Mouse (Mus musculus) effector memory CD4-positive, alpha-beta T cell, adult 7 months (primary cell): ENCODE measurements around the gene Tmem223. TPM values are rescaled to one million over a fixed set of nuclear protein-coding genes. Genes with fewer than 3 reads are reported as not detected.

Experiments used
- polyA plus RNA-seq: library from polyadenylated mRNA; unstranded; fragments of 100-300 nt; shearing (Covaris generic); gene quantifications from one replicate; pipeline ENCODE4 v1.2.1, GENCODE M21; 2017

Gene Tmem223
- 38.6 TPM for polyA plus RNA-seq

DNA sequence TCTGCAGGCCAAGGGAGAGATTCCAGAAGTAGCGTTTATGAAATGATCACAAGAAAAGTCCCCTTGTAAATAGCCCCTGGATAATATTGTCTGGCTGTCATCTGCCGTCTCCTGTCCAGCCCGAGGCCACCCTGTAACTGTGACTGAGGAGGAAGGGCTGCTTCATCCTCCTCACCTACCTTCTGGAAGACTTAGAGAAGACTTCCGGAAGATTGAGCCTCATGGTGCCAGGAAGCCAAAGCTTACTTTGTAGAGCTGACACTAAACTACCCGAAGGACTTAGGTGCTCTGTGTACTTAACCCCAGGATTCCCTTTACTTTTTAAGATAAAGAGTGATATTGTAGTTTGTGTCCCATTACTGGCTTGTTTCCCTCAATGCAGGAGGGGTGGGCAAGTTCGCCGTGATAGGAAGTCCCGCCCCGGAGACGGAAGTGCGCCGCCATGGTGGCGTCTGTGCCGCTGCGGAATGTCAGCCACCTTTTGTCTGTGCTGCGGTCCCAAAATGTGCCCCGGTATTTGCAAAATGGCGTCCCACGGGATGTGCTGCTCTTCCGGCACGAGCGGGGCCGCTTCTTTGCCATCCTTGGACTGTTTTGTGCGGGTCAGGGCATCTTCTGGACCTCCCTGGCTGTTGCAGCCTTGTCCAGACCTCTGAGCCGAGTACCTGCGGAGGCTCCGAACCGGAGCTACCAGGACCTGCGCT is at the start of gene Tmem223:
Gene Tmem223 (plus strand): TSS at position 430 of the 704 bp plus-strand sequence.

DNA sequence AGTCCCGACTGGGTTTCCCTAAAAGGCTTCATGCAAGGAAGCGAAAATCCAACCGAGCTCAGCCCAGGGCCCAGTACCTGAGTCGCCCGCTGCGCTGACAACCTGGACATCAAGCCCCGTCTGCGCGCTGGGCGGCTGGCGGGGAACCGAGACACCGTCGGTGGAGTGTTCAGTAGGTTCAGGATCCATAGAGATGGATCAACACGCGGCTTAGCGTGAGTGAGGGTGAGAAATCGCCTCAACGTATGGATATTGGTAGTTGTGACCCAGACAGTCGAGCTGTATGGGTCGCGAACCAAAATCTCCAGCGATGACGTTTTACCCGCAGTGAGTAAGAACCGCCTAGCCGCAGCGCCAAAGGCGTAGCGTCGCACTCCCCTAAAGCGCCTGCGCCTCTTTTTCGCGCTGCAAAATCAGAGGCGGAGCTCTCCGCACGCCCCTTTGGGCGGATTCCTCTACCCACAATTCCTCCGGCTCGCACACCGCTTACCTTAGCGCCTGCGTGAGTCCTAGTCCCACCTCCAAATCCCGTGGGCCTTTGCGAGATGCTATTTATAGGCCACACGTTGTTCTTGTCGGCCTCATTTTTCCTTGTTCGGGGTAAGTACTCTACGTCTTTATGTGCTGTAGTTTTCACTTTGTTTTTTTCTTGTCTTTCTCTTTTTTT is 47.8 kb upstream of the Tmem223 start, which contains the start of gene Slc3a2:
Gene Slc3a2 (minus strand): TSS at position 463 of the 667 bp plus-strand sequence.

DNA sequence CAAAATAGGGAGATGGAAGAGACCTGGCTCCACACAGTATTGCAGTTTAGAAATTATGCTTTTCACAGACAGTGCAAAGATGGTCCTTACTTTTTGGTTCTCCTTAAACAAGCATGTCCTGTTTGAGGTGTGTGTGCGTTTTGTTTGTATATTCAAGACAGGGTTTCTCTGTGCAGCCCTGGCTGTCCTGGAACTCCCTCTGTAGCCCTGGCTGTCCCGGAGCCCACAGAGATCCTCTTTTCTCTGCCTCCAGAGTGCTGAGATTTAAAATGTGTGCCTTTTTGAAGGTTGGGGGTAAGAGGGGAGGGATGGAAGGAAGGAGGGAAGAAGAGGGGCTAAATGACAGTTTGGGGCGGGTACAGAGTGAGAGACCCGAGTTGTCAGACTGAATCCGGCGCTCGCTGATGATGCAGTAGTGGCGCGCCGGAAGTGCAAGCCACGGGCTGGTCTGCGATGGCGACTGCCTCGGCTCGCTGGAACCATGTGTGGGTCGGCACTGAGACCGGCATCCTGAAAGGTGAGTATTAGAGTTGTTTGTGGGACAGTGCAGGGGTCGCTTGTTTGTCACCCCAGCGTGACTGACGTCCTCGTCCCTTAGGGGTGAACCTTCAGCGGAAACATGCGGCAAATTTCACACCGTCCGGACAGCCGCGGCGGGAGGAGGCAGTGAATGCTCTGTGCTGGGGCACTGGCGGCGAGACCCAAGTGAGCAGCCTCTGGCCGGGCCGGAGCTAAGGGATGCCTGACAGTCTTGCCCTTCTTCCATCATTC is 35.2 kb upstream of the Tmem223 start, which contains the start of gene Wdr74:
Gene Wdr74 (plus strand): TSS at position 439 of the 771 bp plus-strand sequence.

DNA sequence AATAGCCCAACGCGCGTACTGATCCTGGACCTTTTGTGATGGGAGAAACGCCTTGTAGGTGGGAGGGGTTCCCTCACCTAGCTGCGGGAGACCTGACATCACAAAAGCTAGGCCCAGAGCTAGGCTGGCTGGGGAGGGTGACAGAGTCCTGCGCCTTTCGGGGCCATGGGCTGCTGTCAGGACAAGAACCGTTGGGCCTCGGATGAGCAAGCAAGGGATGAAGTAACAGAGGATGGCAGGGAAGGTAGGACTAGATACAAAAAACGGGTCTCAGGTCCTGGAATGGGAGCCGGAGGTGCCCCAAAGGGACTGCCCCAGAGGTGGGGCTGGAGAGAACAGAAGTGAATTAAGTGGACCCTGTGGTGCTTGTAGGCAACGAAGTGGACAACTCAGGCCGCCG is 30.2 kb upstream of the Tmem223 start, which contains the start of gene 1700092M07Rik:
Gene 1700092M07Rik (plus strand): TSS at position 116 of the 400 bp plus-strand sequence.

DNA sequence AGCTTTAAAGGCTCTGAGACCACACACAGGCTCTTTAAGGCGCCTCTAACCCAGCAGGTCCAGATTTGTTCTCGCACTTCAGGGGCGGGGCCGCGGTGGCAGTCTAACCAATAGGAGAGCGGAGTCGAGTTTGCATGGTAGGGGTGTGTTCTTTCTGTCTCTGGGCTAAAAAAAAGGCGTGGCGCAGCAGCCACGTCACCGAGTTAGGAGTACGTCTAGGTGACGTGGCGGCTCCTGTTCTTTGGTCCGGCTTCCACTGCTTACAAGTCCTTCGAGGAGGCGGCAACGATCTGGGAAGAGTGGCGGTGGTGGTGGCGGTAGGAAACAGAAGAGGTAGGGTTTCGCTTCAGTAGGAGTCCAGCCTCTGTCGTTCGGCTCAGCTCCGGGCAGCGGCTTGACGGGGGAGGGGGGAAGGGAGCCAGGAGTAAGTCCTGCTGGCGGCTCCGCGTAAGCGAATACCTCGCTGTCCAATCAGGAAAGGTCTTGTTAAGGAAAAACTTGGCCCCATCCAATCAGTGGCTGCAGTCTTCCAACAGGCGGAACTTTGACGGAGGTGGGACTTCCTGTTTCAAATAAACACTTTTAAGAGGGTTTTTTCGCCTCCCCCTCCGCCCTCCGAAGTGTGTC is 29.4 kb upstream of the Tmem223 start, which contains the start of gene Stx5a:
Gene Stx5a (plus strand): TSS at position 171 of the 627 bp plus-strand sequence.

DNA sequence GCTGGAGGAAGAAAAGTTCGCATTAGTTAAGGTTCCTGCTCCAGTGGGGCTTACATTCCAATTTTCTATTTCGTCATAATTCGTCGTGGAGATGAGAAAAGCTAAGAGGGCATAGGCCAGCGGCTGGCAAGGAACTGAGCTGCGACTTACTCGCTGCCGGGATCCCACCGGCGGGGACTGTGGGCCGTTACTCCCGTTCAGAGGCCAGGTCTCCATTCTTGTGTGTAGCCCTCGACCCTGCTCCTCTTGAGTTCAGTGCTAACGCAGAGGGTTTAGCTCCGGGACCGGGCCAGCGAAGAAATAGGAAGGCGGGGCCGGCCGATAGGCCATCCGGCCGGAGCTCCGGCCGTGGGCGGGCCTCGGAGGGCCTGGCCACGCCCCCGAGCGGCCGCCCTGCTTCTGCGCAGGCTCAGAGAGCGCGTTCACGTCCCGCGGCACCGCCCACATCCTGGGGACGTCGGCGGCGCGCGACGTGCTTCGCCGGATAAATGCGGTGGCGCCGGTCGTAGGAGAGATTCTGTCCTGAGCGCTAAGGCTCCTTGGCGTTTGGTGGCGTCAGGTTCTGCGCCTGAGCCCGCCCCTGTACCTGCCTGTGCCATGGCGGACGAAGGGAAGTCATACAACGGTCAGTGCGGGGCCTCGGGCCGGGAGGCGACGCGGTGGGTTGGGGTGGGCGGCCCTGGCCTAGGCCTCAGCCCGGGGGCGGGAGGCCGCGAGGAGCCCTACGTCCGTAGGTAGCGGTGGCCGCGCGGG is 14.0 kb upstream of the Tmem223 start, which contains the start of gene Nxf1:
Gene Nxf1 (plus strand): TSS at position 439 of the 753 bp plus-strand sequence.

DNA sequence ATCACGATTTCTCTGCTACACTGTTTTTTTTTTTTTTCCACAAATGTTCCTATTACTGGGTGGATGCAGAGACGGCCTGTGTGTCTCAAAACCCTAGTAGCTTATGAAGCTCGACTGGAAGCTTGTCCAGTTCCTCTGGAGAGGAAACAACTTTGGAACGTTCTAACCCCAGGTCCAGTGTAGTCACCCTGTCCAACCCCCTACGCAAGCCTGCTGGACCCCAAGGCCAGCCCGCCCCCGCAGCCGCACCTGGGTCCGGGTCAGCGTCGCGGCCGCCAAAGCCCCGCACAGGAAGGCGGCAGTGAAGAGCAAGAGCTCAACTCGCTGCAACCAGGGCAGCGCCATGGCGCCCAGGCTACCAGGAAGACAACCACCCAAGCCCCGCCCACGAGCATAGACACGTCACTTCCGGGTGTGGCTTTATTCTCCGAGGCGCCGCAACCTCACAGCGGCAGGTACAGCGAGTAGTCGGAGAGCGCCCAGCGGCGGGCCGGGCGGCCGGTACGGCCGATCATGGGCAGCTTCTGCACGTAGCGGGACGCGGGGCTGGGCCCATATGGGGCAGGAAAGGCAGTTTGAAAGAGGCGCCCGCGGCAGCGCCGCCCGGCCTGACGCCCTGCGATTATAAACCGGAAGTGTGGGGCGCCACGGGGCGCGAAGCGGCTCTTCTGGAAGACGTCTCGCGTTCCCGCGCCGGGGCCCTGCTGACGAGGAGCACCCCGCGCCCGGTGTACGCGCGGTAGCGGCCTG is 3.5 kb downstream of the Tmem223 start, which contains the start of gene Tmem179b:
Gene Tmem179b (minus strand): TSS at position 382 of the 750 bp plus-strand sequence.

DNA sequence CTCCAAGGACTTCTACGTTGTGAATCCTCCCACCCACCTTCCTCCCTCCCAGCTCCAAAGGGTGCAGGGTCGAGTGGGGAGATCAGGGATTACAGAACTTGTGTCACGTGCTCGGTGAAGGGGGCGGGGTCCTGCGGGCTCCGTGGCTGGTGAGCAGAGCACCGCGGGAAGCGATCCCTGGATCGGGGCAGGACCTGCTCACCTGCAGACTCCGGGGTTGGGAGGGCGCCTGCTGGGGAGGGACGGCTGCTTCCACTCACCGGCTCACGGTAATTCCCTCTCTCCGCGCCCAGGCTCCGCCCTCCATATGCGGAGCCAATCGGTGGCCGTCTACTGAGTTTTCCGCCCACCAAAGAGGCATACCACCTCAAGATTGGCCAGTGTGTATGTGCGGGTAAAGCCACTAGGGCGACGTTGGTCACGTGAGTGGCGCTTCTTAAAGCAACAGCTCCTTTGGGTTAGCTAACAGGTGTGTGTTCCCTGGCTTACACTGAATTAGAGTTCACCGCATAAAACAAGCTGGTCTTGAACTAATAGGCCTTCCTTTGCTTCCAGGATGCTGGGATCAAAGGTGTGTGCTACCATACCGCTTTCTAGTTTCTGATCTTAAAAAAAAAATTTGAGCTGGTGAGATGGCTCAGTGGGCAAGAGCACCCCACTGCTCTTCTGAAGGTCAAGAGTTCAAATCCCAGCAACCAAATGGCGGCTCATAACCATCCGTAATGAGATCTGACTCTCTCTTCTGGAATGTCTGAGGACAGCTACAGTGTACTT is 15.4 kb downstream of the Tmem223 start, which contains the start of gene Taf6l:
Gene Taf6l (minus strand): TSS at position 410 of the 774 bp plus-strand sequence.

DNA sequence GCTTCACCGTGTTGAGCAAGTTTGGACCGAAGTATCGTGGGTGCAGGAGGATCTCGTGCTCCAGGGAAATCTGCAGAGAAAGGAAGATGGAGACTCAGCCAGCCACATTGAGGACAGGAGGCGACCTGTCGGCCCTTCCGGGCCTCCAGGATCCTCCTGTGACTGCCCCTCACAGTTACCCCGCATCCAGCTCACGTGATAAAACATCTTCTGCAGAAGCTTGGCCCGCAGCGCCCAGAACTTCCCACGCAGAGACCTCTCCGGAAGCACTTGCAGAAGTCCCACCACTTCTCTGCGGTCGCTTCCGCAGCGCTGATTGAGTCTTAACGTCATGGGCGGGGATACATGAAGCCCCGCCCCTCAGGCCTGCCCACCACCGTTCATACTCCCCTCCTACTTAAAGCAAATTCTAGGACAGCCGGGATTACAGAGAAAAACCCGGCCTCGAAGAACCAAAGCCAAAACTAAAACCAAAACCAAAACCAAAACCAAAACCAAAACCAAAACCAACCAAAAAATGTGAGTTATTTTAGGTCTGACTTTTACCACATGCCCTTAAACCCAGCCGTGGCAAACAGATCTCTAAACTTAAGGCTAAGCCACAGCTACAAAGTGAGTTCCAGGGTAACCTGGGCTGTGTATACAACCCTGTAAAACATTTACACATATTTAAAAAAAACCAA is 27.6 kb downstream of the Tmem223 start, which contains the start of gene Polr2g:
Gene Polr2g (minus strand): TSS at position 314 of the 683 bp plus-strand sequence.

DNA sequence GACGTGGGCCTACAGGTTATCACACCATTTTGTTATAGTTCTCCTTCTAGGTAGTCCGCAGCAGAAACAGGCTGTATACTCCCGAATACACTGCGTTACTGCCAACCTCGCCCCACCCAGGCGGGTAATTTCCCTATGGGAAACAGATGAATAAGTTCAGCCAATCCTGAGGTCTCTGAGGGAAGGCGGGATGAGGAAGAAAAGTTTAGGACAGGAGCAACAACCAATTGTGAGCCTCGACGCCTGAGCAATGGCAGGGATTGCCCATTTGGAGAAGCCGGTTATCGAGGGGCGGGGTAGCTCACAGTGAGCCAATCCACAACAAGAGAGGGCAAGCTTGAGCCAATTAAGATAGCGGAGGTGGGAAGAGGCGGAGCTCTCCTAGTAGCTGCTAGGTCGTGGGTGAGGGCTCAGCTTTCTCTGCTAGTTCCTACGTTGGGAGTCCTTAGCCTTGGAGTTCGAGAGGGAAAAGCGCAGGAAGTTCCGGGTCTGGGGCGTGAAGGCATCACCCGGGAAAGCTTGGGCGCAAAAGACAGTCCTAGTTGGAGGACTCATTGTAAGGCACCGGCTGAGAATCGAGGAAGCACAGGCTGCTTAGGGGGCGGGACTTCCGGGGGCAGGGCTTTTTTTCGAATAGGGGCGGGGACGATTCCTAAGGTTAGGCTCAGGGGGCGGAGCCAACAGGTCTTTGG is 31.5 kb downstream of the Tmem223 start, which contains the start of gene Zbtb3:
Gene Zbtb3 (plus strand): TSS at position 426 of the 692 bp plus-strand sequence.

DNA sequence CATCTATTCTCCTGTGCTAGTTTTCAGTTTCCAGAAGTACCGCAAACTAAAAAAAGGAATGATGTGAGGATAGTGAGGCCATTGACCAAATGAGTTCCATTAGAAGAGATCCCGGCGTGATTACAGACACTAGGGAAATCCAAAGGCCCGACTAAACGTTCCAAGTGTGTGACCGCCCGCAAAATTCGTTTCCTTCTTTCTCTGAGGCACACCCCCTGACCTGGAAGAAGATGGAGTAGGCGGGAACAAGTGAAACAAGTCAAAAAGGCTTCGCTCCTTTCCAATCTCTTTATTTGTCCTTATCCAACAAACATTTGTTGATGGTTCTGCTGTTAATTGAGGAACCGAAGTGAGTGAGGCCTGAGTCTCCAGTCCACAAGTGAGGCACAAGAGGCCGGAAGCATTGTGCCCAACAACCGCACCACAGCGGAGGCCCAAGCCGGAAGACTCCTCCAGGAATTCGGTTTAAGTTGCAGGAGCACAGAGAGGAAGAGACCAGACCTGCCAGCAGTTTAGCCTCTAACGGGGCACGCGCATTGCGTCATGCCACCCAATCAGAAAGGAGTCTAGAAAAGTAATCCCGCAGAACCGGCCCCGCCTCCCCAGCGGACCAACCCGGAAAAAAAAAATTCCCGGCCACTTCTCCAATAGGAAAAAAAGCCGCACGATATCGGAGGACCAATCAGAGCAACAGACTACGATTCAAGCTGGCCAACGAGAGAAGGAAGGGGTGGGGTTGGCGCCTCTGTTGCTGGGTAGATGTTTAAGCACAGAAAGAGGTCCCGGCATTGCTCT is 48.2 kb downstream of the Tmem223 start, which contains the start of gene Ttc9c:
Gene Ttc9c (minus strand): TSS at position 533 of the 795 bp plus-strand sequence.

DNA sequence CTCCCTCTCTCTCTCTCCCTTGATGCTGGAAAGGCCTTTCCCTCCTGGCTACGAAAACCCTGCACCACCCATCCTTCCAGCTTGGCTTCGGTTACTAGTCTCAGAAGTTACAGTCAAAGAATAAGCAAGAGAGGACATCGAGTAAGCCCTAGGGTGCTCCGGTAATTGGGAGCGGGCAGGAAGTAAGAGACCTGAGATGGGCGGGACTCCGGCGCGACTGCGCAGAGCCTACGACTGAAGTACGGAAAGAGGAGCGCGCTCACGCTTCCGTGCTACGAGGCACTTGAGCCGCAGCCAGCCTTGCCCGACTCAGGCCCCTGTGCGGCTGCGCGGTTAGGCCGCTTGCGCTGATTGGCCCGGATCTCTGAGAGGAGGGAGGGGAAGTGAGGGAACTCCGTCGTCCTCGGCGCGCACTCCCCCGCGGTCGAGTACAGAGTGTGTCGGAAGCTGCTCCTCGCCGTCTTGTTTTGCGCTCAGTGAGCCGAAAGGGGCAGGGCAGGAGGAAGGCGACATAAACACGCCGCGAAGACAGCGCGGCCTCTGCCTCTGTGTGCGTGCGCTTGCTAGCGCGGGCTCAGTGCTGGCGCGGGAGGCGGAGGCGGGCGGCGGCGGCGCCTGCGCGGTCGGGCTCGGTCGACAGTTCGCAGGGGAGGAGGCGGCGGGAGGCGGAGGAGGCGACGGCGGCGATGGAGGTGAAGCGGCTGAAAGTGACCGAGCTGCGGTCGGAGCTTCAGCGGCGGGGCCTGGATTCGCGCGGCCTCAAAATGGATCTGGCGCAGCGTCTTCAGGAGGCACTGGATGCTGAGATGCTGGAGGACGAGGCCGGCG is 49.0 kb downstream of the Tmem223 start, which contains the start of gene Hnrnpul2:
Gene Hnrnpul2 (plus strand): TSS at position 415 of the 828 bp plus-strand sequence.

